Mouse (Mus musculus) E14TG2a.4 (cell line): Measurements from ENCODE around the gene Adk.

Experiments
- H3K27me3 ChIP-seq: 2 replicates; pipeline ENCODE4 v1.6.1; 2014; ENCODE audit warnings: low read length, control low read depth; ENCODE audit not compliant: insufficient read depth
- H3K36me3 ChIP-seq: 2 replicates; pipeline ENCODE4 v1.6.1; 2014; ENCODE audit warnings: low read length, control low read depth; ENCODE audit not compliant: insufficient read depth
- H3K4me1 ChIP-seq: replicated peaks from 2 replicates; pipeline ENCODE4 v1.6.1; 2014; ENCODE audit warnings: low read depth, low read length, control low read depth
- H3K4me3 ChIP-seq: replicated peaks from 2 replicates; pipeline ENCODE4 v1.5.1; 2014; ENCODE audit warnings: mild to moderate bottlenecking, low read length
- H3K9me3 ChIP-seq: 2 replicates; pipeline ENCODE4 v1.6.1; 2014; ENCODE audit warnings: low read length, control low read depth
- CTCF ChIP-seq: conservative IDR thresholded peaks from 2 replicates; pipeline ENCODE4 v1.5.1; 2014; ENCODE audit warnings: low read length
- NANOG ChIP-seq: IDR thresholded peaks from 2 replicates; pipeline ENCODE4 v1.6.1; 2014; ENCODE audit warnings: borderline replicate concordance, low read length, mixed read lengths
- POU5F1 ChIP-seq: IDR thresholded peaks from 2 replicates; pipeline ENCODE4 v1.6.1; 2014; ENCODE audit warnings: low read length, borderline replicate concordance

The Adk gene

DNA sequence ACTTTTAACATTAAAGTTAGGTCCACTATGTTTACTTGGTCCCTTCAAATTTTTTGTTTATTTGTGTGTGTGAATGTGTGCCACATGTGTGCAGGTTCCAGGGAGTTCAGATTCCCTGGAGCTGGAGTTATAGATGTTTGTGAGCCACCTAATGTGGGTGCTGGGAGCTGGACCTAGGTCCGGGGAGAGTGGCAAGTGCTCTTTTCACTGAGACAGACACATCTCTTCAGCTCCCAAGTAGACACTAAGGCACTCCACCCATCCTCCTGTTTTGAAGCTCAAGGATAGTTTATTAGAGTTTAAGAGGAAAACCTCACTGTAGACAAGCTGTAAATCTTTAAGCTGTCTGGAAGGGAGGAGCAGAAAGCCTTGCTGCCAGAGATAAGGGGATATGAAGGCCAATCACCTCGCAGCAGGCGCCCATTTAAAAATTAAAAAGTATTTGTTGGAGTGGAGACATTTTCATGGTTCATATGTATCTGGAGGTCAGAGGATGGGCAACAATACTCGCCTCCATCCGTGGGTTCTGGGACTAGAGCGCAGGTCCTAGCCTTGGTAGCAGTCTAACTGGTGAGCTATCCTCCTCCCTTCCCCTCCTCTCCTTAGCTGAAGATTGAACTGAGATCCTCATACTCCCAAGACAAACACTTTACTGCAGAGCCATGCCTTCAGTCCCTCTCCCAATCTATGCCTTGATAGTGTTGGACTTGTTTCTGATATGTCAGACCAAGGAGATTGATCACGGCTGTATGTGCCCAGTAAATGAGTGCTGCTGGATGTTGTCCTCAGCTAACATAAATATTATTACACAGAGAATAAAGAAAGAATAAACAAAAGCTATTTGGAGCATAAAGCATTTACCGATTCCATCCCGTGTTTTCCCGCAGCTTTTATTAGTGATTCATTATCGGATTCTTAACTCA is 22.3 kb downstream of the Adk start:
- Histone ChIP-seq H3K36me3 (no peaks in the 10 kb centered on the region), H3K4me1 (peaks cover 40% of the 10 kb centered on the region), H3K9me3 (no peaks in the 10 kb centered on the region), H3K4me3 (0 out of 2 replicates have a peak overlapping the region, but pooled peaks have one; percentile 86), H3K27me3 (peaks cover 7% of the 10 kb centered on the region; the same call in 1 of the 2 replicates)
- TF ChIP-seq NANOG (no peak), CTCF (no peak), POU5F1 (no peak)

- no peaks in the 10 kb centered on the region for H3K9me3 ChIP-seq
- TF ChIP-seq CTCF: no peak
- no peak for TF ChIP-seq POU5F1
- TF ChIP-seq NANOG: no peak
- H3K27me3 ChIP-seq: peaks cover 7% of the 10 kb centered on the region; the same call in 1 of the 2 replicates
- H3K36me3 ChIP-seq: no peaks in the 10 kb centered on the region
- H3K4me3 ChIP-seq: peak overlapping the region; percentile 86
- H3K4me1 ChIP-seq: peaks cover 40% of the 10 kb centered on the region
Observed at GRCm38 (mm10) chr14:21075751-21076500, 23.6 kb downstream of the Adk start.

- no peaks in the 10 kb centered on the region for H3K36me3 ChIP-seq
- H3K27me3 ChIP-seq: peaks cover 7% of the 10 kb centered on the region; the same call in 1 of the 2 replicates
- TF ChIP-seq POU5F1: no peak
- TF ChIP-seq NANOG: no peak
- no peak for TF ChIP-seq CTCF
- no peaks in the 10 kb centered on the region for H3K9me3 ChIP-seq
- peak overlapping the region; percentile 86 for H3K4me3 ChIP-seq
- H3K4me1 ChIP-seq: peaks cover 40% of the 10 kb centered on the region
Observed at GRCm38 (mm10) chr14:21076501-21077194, 24.3 kb downstream of the Adk start.

- H3K4me3 ChIP-seq: no peak overlapping the region
- H3K36me3 ChIP-seq: no peaks in the 10 kb centered on the region
- H3K27me3 ChIP-seq: peaks cover 7% of the 10 kb centered on the region; the same call in 1 of the 2 replicates
- no peaks in the 10 kb centered on the region for H3K9me3 ChIP-seq
- no peak for TF ChIP-seq POU5F1
- no peak for TF ChIP-seq CTCF
- TF ChIP-seq NANOG: no peak
- H3K4me1 ChIP-seq: peaks cover 49% of the 10 kb centered on the region
Observed at GRCm38 (mm10) chr14:21077939-21078338, 25.6 kb downstream of the Adk start.

DNA sequence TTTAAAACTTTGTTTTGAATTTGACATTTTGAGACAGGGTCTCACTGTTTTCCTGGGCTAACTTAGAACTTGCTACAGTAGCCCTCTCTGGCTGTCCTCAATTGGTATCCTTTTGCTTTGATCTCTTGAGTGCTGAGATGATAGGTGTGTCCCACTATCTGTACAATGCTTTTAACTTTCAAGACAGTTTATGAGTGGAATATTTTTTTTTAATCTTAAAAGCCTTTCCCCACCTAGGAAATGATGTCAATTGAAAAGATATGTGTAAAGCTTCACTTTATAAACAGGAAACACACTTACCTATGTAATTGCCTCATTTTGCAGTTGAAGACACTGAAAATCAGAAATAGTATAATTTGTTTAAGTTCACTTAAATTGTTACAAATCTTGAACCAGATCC is 26.1 kb downstream of the Adk start:
- peaks cover 7% of the 10 kb centered on the region; the same call in 1 of the 2 replicates for H3K27me3 ChIP-seq
- TF ChIP-seq NANOG (no peak), POU5F1 (no peak)
- H3K36me3 ChIP-seq: no peaks in the 10 kb centered on the region

DNA sequence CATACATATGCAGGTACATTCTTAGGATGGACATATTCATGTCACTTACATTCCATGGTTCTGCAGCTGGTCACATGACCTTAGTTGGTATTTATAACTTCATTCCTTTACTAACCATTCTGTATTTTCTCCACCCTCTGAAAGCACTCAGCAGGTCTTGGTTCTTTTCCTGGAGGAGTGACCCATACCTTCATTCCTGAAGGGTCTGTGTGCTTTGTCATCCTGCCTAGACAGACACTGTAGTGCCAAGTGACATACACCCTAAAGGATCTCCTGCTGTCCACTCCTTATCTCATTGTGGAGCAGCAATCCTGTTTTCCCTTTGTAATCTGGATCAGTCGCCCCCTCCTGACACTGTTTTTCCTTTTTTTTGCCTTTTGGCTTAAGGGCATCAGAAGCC is 30.4 kb downstream of the Adk start:
- Histone ChIP-seq H3K4me1 (peaks cover 47% of the 10 kb centered on the region), H3K27me3 (peaks cover 11% of the 10 kb centered on the region; the same call in 1 of the 2 replicates), H3K9me3 (no peaks in the 10 kb centered on the region), H3K4me3 (no peak overlapping the region), H3K36me3 (0 out of 2 replicates have a peak, but pooled peaks cover 4% of the 10 kb centered on the region)
- TF ChIP-seq POU5F1: no peak
- no peak for TF ChIP-seq CTCF
- no peak for TF ChIP-seq NANOG

More for the DNA sequence above, 26.1 kb downstream of the Adk start:
- no peak overlapping the region for H3K4me3 ChIP-seq
- no peaks in the 10 kb centered on the region for H3K9me3 ChIP-seq
- peaks cover 50% of the 10 kb centered on the region for H3K4me1 ChIP-seq

- no peak for TF ChIP-seq CTCF
- TF ChIP-seq POU5F1: no peak
- TF ChIP-seq NANOG: no peak
- Histone ChIP-seq H3K4me1 (peaks cover 66% of the 10 kb centered on the region), H3K27me3 (peaks cover 17% of the 10 kb centered on the region; the same call in 1 of the 2 replicates), H3K9me3 (no peaks in the 10 kb centered on the region), H3K36me3 (0 out of 2 replicates have a peak, but pooled peaks cover 4% of the 10 kb centered on the region), H3K4me3 (no peak overlapping the region)
Observed at GRCm38 (mm10) chr14:21085666-21086065, 33.3 kb downstream of the Adk start.
